Mouse (Mus musculus) MEL-GATA-1-ER (cell line): ENCODE measurements at regions not wholly inside any gene's neighbourhood (a gene's known extent, or its start where the extent isn't known, plus 50 kb on each side); places are given as distances from the start of the nearest gene placed in this dataset.

Experiments
- DNase-seq: peaks from one replicate; pipeline ENCODE4 v3.0.0-alpha.2; 2012; ENCODE audit warnings: low read depth; ENCODE audit errors: extremely low read depth

DNA sequence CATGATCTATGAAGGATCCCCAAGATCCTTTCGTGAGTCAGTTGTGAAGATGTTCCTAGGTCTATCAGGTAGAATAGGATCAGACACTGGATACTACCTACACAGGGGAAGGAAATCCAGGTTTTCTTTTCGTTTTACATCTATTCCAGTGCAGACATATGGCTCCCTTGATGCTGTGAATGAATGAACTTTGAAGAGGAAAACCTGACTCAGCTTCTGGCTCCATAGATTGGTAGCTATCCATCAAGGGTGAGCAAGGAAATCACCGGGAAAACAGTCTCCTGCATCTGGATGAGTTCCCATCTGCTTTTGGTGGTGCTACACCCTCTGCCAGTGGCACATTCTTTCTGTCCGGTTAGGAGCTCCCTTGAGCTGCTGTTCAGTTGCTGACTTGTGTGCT is 687.8 kb downstream of the Hs3st4 start:
- no peak for DNase-seq

DNA sequence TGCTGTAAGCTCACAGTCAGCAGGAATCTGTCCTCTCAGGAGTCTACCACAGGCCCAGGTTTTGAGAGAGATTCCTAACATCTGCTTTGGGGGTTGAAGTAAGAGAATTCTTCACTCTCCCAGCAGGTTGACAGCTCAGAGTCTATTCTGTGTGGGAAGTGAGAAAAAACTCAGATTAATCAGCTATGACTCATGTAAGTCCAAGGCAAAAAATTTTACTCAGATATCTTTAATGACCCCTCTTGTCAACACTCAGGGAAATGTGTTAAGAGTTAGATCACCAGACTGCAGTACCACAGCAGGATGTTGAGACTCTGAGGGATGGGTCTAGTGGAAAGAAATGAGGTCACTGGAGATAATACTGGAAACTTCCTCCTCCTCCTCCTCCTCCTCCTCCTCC is 688.4 kb downstream of the Hs3st4 start:
- no peak for DNase-seq

DNA sequence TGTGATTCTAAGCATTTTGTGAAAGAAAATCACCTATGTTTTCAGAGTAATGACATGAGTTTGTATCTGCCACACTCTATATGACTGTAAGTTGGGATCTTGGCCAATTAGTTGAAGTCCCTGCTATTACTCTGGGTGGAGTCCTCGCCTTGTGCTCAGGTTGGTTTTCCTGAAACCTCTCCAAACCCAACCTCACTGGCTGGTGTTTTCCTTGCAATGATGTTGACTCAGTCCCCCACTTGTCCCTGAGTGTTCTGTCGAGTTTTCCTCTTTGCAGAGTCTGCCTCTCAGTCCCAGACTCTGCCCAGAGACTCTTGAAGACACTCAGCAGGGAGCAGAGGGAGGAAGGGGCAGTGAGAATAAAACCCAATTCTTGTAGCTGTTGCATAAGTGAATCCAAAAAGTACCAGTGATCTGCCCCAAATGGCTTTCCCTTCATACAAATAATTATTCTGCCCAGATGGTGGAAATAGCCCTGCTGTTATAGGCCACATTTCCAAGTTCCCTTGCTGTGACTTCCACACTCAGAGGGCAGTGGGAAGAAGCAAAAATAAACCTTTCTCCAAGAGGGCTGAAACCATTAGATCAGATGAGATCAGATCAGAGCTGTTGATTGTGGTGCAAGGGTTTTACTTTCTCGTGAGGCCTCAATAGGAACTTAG is 694.3 kb downstream of the Hs3st4 start:
- DNase-seq, result no peak

DNA sequence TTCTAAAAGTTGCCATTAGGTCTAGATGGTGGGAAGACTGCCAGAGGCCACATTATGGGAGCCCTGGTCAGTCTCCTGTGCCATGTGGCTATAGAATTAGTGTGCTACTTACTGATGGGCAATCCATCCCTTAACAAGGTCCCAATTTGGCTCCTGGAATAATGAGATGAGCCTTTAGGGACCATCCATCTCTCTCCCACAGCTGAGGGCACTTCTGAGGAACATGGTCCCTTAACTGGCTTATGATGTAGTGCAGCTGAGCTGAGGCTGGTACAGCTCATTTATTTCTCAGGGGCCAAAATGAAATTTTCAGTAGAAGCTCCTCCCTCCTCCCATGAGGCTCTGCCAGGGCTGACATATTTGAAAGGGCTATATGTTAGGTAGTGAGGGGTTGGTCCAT is 697.9 kb downstream of the Hs3st4 start:
- DNase-seq, result no peak

DNA sequence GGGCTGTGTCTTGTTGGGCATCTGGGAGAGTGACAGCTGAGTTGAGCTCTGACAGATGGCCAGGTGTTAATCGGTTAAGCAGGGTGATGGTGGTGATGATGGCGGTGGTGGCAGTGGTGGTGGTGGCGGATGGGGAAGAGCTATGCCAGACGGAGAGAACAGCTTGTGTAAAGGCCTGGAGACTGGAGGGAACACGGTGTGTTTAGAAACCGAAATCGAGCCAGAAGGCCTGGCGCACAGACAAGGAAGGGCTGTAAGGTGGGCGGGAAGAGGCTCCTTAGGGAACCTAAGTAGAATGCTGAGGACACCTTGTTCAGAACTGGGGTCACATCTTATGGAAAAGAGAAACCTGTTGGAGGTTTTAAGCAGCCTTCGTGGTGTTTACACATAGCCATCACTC is 698.5 kb downstream of the Hs3st4 start:
- DNase-seq, result no peak

DNA sequence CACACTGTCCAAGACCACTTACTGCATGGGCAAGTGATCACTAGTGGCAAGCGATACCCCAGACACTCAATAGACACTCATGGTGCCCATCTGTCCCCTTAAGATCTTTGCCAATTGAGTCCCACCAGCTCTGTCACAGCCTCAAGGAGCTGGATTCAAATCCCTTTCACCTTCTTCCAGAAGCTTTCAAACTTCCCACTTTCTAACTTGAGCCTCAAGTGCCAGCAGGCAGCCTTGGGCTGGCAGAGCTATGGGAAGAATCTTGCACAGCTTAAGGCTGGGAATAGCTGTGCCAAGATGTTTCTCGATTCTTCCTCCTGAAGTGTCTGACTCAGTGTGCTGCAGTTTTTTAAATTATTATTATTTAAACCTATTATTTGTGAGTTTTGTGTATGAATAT is 699.2 kb downstream of the Hs3st4 start:
- DNase-seq, result no peak

DNA sequence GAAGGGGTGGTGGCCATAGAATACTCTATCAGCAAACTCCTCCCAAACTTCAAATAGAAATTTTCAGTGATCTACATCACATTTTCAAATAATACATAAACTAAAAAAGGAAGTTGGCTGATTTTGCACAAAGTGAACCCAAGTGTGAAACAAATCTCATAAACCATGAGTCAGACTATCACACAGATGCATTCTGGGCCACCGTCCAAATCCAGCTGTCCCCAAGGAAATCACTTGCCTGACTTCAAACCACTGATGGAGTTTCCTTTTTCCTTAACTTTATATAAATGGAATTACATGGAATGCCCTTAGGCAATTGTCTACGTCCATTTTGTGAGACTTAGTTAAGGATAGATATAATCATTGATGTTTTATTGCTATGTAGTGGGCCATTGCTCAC is 702.8 kb downstream of the Hs3st4 start:
- DNase-seq, result no peak

DNA sequence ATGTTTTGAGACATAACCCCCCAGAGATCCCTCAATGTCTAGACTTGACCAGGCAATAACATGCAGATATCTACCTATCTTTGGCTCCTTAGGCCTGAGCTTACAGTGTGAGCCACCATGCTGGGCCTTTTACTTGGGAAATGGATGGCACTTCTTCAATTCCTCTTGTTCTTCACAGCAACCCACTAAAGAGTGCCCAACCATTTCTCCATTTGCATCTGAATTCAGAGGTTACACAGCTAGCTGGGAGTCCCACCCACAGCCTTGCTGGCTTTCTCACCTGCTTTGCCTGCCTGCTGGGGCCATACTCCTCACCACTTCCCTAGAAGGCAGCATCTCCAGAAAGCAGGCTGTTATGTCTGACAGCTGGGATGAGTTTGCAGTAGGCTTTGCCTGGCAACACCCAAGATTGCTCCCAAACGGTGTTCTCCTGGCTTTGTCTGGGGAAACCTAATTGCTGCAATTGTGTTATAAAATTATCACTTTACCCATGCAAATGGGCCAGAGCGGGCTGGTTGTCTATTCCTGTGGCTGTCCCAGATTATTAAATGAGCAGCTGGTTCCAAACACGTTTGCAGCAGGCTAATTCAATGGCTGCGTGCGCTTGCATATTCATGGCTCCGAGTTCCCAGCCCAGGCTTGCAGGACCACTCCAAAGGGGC is 721.6 kb downstream of the Hs3st4 start:
- DNase-seq, result no peak

DNA sequence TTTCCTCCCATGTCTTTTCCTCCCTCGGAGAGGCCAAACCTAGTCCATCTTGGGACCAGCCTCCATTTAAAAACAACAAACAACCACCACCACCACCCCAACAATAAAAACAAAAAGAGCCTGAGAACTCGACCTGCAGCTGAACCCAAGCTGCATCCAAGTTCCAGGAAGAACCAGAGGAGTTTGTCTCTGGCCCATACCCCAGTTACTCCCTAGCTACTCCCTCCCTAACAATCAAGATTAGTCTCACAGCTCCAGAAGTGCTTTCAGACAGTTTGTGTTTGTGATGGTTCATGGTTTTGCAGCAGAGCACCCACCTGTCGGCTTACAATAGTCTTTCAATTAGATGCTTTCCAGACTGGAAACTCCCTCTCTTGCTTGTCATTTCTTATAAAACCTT is 724.5 kb downstream of the Hs3st4 start:
- DNase-seq, result no peak

DNA sequence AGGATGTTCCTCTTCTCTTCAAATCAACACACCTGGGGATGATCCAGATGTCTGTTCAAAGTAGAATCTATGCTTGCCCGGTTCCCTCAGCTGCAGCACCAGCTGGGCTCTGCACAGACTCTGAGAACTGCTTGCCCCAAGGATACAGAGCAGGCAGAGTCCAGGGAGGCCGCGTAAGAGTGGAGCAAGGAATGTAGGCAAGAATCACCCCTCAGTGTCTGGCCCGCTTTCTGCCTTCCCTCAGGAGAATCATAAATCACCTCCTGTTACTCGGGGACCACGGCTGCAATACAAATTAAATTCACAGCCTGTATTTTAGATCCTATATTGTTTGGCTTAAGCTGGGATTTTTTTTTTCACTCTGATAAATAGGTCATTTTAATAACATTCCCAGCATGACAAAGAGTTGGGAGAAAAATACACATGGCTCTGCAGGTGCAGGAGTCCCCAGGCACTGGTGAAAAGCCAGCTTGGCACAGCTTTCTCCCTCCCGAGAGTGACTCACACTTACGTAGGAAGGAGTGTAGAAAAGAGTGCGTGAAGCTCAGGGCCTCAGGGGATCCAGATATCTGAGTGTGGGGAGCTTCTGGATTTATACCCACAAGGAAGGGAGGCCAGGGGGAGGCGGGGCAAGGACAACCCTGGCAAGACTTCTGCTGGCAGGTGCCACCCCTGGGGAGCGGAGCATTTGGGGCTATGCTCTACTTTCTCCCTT is 726.3 kb downstream of the Hs3st4 start:
- DNase-seq, result no peak

DNA sequence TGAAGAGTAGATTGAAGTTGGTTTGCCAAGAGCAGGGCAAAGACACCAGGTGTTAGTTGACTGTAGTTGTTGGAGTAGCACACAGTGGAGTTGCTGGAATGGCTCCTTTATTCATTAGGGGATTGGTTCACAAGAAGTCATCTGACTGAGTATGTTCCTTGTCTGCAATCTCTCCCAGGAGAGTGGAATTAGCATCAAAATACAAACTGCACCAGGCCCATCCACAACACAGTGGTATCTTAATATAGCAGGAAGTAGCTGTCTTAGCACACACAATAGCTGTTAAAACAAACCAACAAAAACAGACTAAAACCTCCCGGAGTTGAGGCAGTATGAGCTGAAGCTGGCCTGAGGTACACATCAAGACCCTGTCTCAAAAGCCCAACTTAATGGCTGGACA is 723.5 kb upstream of the Kdm8 start:
- no peak for DNase-seq

DNA sequence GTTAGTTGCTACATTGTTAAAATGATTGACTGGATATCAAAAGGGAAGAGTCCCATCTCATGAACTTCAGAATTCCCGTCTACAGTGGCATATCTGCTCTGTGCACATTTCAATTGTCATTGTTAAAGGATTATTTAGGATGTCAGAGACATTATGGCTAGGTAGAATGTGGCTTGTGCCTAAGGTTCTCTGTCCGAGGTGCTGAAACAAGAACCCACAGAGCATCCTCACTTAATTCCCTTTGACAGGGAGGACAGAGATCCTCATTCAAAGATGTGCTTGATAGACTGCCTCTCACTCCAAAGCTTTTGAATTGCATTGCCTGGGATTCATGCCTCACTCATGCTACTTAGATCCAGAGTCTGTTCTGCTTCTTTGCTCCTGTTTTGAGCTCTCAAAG is 702.4 kb upstream of the Kdm8 start:
- no peak for DNase-seq

DNA sequence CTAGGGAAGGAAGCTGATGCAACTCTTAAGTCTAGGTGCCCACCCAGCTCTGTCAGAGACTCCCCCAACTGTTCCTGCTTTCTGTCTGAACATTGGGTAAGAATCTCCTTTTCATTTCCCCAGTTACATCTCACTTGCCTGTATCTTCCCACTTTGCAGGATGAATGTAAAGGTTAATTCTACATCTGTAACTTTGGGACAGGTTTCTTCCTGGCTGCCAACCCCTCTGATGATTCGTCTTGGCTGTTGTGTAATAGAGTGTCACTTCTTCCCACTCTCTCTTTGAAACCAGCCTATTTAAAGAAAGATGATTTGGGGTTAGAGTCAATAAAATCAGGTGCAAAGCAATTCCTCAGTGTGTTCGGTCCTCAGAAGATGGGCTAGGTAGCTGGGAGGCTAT is 698.2 kb upstream of the Kdm8 start:
- no peak for DNase-seq

DNA sequence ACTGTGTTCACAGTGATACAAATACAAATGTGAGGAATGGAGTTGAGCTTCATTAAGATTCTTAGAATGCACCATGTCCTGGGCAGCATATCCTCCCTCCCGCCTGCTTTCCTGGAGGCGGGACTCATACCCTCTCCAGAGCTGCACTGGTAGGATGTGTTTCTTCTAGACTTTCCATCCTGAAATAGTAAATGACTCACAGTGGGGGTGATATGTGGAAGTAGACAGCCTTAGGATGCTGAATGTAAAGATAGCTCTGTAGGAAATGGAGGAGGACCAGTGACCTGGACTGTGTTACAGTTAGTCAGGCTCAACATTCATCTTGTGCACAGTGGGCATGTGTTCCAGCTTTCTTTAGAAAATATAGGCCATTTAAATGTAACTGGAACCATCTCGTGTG is 696.1 kb upstream of the Kdm8 start:
- DNase-seq, result no peak

DNA sequence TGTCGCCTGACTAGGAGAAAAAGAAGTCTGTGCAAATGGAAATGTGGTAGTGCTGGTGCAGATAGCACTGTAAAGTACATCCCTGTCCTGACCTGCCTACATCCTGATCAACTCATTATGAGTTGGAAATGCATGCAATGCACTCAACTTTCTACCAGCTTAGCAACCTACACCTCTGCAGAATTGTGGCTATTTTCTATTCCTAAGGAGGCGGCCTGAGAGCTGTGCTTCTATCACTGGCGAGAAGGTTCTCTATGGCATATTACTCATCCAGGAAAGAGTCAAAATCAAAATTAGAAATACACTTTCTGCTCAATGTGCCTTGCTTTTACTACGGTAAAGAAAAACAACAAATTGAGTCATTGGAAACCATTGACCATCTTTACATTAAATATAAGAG is 685.4 kb upstream of the Kdm8 start:
- DNase-seq, result no peak

DNA sequence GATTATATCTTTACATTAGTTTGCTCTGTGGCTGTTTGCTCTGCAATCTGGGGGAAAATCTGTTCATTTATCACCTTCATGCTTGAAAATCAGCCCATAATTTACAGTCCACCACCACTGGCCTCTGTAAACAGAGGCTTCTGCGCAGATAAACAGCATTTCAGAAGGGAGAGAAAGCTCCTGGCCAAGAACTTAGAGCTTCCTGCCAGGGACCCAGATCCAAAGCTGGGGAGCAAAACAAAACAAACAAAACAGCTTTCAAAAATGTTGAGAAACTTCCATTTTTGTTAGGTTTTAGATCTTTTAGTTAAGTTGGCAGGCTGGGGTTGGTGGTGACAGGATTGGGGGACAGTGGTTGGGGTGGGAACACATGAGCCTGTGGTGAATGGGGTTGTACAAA is 666.7 kb upstream of the Kdm8 start:
- DNase-seq, result no peak

DNA sequence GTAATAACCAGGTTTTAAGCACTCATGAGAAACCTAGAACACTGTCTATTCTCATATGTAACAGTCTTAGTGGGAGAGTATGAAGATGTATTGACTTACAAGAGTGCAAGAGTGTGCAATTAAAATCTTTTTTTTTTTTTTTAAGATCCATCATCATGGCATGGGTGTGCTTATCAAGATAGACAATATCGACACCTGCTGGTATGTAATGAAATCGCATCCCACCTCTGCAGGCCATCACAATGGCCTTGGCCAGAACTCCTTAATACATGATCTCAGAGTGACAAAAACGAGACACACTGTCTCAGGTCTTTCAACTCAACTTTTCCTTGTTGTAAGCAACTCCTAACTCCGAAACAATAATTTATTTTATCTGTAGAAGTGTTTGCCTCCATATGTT is 661.7 kb upstream of the Kdm8 start:
- DNase-seq, result no peak

DNA sequence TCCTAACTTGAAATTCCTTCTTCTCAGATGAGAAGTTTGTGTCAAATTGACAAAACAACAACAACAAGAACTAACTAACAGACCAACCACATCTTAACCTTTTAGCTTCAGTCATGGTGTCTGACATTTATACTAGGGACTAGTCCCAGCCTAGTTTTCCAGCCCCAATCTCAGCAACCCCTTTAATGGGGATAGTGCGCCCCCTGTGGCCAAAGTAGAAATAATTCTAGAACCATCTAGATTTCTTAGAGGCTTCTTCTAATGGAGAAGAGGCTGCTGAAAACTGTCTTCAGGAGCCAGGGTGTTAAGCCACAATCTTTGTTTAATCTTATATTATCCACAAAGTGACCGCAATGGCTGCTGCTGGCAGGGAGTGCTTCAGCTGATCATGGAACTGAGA is 659.5 kb upstream of the Kdm8 start:
- no peak for DNase-seq

DNA sequence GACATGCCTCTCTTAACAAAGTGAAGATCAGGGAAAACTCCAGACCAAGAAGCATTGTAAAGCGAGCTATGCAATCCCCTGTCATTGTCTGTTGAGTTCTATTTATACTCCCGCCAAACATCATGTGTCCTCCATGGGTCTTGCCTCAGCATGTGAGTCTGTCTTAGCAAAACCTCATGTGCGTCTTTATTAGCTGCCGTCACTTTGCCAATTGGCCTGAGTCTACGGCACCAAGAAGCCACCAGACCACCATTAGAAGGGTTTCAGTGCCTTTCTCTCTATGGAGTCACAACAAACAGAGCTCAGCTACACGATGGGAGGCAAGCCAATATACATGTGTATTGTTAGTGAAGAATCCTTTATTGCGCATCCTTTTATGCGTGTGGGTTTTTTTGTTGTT is 658.6 kb upstream of the Kdm8 start:
- no peak for DNase-seq

DNA sequence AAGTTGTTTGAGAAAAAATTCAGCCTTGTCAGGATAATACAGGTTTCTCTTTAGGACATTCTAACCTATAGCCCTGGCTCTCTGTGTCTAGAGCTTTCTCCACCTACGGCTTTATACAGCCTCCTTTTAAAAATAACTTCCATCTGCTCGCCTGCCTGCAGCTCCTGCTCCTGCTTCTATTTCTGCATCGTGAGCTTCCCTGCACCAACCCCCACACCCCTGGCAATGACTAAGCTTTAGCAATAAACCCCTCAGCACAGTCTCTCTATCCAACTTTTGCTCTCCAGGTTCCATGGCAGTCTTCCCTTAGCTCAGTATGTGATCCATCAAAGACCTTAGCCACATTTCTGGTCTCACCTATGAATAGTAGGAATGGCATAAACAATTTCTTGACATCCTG is 655.7 kb upstream of the Kdm8 start:
- no peak for DNase-seq

DNA sequence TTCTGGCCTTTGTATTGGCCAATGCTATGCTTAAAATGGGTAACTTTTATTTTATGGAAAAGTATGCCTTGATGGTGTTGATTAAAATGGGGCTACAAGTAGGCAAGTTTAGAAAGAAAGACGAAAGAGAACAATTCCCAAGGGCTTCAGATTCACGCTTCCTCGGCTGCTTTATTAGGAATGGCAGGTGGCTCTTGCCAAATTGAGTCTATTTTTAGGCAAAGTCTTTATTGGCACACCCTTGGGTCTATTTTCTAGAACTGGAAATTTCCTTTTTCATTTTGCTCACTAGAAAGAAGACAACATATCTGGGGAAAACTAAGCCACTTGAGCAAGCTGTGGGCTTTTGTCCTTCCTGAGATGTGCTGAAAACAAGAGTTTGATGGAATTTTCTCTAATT is 641.4 kb upstream of the Kdm8 start:
- DNase-seq, result no peak

DNA sequence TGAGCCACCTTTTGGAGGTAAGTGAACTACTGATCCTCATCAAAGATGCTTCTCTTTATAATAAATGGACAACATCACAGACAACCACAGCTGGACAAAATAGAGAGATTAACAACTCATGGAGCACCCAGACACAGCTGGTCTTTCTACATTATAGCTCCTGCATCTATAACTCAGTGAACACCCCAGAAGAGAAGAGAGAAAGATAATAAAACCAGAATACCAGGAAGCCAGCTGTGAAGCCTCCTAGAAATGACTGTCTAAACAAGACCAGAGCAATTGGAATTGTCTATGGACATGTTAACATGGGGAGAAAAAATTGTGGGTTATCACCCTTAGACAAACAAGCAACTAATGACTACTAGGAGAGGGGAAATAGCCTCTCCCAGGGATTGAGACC is 609.8 kb upstream of the Kdm8 start:
- DNase-seq, result no peak

DNA sequence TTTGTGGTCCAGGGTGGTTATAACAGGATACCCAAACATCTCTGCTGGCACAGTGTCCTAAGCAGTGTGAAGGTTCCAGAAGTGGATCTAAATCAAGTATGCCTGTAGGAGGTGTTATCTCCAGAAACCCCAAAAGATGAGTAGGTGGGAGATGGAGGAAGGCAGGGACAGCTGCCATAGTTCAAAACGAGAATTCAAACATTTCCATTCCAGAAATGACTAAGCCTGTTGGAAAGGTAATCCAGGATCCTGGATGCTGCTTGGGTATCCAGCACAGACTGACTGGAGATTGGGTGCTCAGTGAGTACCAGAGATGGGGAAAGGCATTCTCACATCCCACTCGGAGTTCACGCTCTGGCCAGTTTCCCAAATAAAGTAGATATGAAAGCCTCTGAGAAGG is 607.9 kb upstream of the Kdm8 start:
- DNase-seq, result no peak
